Mouse (Mus musculus): ENCODE data around the gene Sel1l3. TPM values are rescaled to one million over a fixed set of nuclear protein-coding genes. Genes with fewer than 3 reads are reported as not detected.

Gene Sel1l3
- 2.1 and 2.6 TPM in 2 replicates for polyA plus RNA-seq (2015; fragmentation: Nextera tagmentation; extraction: Ambion mirVana)

GRCm38 (mm10) chr5:53213711-53214352 lies at the start of gene Sel1l3:
Gene Sel1l3, minus strand, starts transcription at chr5:53213927.
- no peak for ATAC-seq (ENCODE audit: low FRiP score, low read depth)
- WGBS = 1% methylated on average over 26 of the region's 29 CpGs
- Histone ChIP-seq H3K9me3 (no peaks in the 10 kb centered on the region), H3K4me3 (peak within 1 kb of the TSS; percentile 69), H3K36me3 (no peaks in the 10 kb centered on the region), H3K4me2 (replicated peaks) (peak within 1 kb of the TSS; percentile 100), H3K9ac (peak within 1 kb of the TSS; percentile 72), H3K27ac (no peak within 1 kb of the TSS), H3K27me3 (peaks cover 59% of the 10 kb centered on the region), H3K4me1 (peaks cover 22% of the 10 kb centered on the region; the same call in 1 of the 2 replicates)

GRCm38 (mm10) chr5:53261999-53262398 lies 48.3 kb upstream of the Sel1l3 start:
- Histone ChIP-seq H3K9me3 (no peaks in the 10 kb centered on the region), H3K9ac (no peak overlapping the region), H3K4me1 (peaks cover 19% of the 10 kb centered on the region), H3K4me2 (replicated peaks) (no peak overlapping the region), H3K27me3 (peaks cover 19% of the 10 kb centered on the region), H3K27ac (no peak overlapping the region), H3K4me3 (no peak overlapping the region), H3K36me3 (no peaks in the 10 kb centered on the region)
- WGBS = 74% methylated on average over 10 of the region's 10 CpGs
- ATAC-seq (ENCODE audit: low FRiP score, low read depth) = no peak

GRCm38 (mm10) chr5:53259894-53260293 lies 46.2 kb upstream of the Sel1l3 start:
- Histone ChIP-seq H3K27ac (no peak overlapping the region), H3K27me3 (peaks cover 21% of the 10 kb centered on the region), H3K4me3 (no peak overlapping the region), H3K4me2 (replicated peaks) (no peak overlapping the region), H3K36me3 (no peaks in the 10 kb centered on the region), H3K4me1 (peaks cover 16% of the 10 kb centered on the region), H3K9ac (no peak overlapping the region), H3K9me3 (no peaks in the 10 kb centered on the region)
- 50% methylated on average over 5 of the region's 5 CpGs for WGBS
- ATAC-seq (ENCODE audit: low FRiP score, low read depth) = no peak

- Histone ChIP-seq H3K4me3 (peak overlapping the region; percentile 45), H3K4me1 (peaks cover 16% of the 10 kb centered on the region), H3K9me3 (no peaks in the 10 kb centered on the region), H3K27ac (no peak overlapping the region), H3K36me3 (no peaks in the 10 kb centered on the region), H3K9ac (peak overlapping the region; percentile 62), H3K27me3 (peaks cover 21% of the 10 kb centered on the region), H3K4me2 (replicated peaks) (peak overlapping the region; percentile 82)
- ATAC-seq (ENCODE audit: low FRiP score, low read depth) = peak; percentile 54
- 4% methylated on average over 29 of the region's 29 CpGs for WGBS
These were observed 44.5 kb upstream of the Sel1l3 start for GRCm38 (mm10) chr5:53258038-53258786.

GRCm38 (mm10) chr5:53254821-53255220 lies 41.1 kb upstream of the Sel1l3 start:
- WGBS = 56% methylated on average over 3 of the region's 3 CpGs
- Histone ChIP-seq H3K36me3 (no peaks in the 10 kb centered on the region), H3K27me3 (peaks cover 20% of the 10 kb centered on the region), H3K4me1 (peaks cover 16% of the 10 kb centered on the region), H3K4me2 (replicated peaks) (no peak overlapping the region), H3K4me3 (no peak overlapping the region), H3K9me3 (no peaks in the 10 kb centered on the region), H3K27ac (no peak overlapping the region), H3K9ac (no peak overlapping the region)
- no peak for ATAC-seq (ENCODE audit: low FRiP score, low read depth)

- ATAC-seq (ENCODE audit: low FRiP score, low read depth) = no peak
- H3K36me3 ChIP-seq = no peaks in the 10 kb centered on the region
- WGBS = 84% methylated on average over 5 of the region's 5 CpGs
These were observed 40.4 kb upstream of the Sel1l3 start for GRCm38 (mm10) chr5:53254154-53254553.

GRCm38 (mm10) chr5:53249431-53250061 lies 35.8 kb upstream of the Sel1l3 start:
- Histone ChIP-seq H3K4me2 (replicated peaks) (no peak overlapping the region), H3K9me3 (no peaks in the 10 kb centered on the region), H3K4me1 (no peaks in the 10 kb centered on the region), H3K36me3 (no peaks in the 10 kb centered on the region), H3K9ac (no peak overlapping the region), H3K4me3 (no peak overlapping the region), H3K27me3 (no peaks in the 10 kb centered on the region), H3K27ac (no peak overlapping the region)
- ATAC-seq (ENCODE audit: low FRiP score, low read depth) = 0 out of 2 replicates have a peak, but pooled peaks have one; percentile 18
- 43% methylated on average over 4 of the region's 4 CpGs for WGBS

More at GRCm38 (mm10) chr5:53254154-53254553, 40.4 kb upstream of the Sel1l3 start:
- Histone ChIP-seq H3K27ac (no peak overlapping the region), H3K4me2 (replicated peaks) (no peak overlapping the region), H3K27me3 (peaks cover 16% of the 10 kb centered on the region), H3K4me1 (peaks cover 16% of the 10 kb centered on the region), H3K4me3 (no peak overlapping the region), H3K9me3 (no peaks in the 10 kb centered on the region), H3K9ac (no peak overlapping the region)

GRCm38 (mm10) chr5:53248499-53248898 lies 34.8 kb upstream of the Sel1l3 start:
- no peaks in the 10 kb centered on the region for H3K27me3 ChIP-seq
- H3K9me3 ChIP-seq = no peaks in the 10 kb centered on the region
- ATAC-seq (ENCODE audit: low FRiP score, low read depth) = no peak
- no peak overlapping the region for H3K4me2 ChIP-seq (replicated peaks)
- no peak overlapping the region for H3K4me3 ChIP-seq
- H3K4me1 ChIP-seq = no peaks in the 10 kb centered on the region
- no peak overlapping the region for H3K27ac ChIP-seq
- H3K36me3 ChIP-seq = no peaks in the 10 kb centered on the region
- no peak overlapping the region for H3K9ac ChIP-seq
- 78% methylated on average over 11 of the region's 11 CpGs for WGBS

- Histone ChIP-seq H3K36me3 (no peaks in the 10 kb centered on the region), H3K4me1 (0 out of 2 replicates have a peak, but pooled peaks cover 8% of the 10 kb centered on the region), H3K9me3 (no peaks in the 10 kb centered on the region), H3K27me3 (no peaks in the 10 kb centered on the region), H3K9ac (no peak overlapping the region), H3K27ac (no peak overlapping the region), H3K4me3 (no peak overlapping the region), H3K4me2 (replicated peaks) (no peak overlapping the region)
- ATAC-seq (ENCODE audit: low FRiP score, low read depth) = no peak
- 70% methylated on average over 10 of the region's 10 CpGs for WGBS
These were observed 30.2 kb upstream of the Sel1l3 start for GRCm38 (mm10) chr5:53243933-53244332.

- Histone ChIP-seq H3K4me3 (no peak overlapping the region), H3K4me1 (0 out of 2 replicates have a peak, but pooled peaks cover 8% of the 10 kb centered on the region), H3K36me3 (no peaks in the 10 kb centered on the region), H3K4me2 (replicated peaks) (no peak overlapping the region), H3K9me3 (no peaks in the 10 kb centered on the region), H3K9ac (no peak overlapping the region), H3K27me3 (no peaks in the 10 kb centered on the region), H3K27ac (no peak overlapping the region)
- 83% methylated on average over 7 of the region's 7 CpGs for WGBS
- no peak for ATAC-seq (ENCODE audit: low FRiP score, low read depth)
These were observed 29.3 kb upstream of the Sel1l3 start for GRCm38 (mm10) chr5:53242865-53243499.

GRCm38 (mm10) chr5:53241963-53242362 lies 28.2 kb upstream of the Sel1l3 start:
- ATAC-seq (ENCODE audit: low FRiP score, low read depth) = no peak
- 0 out of 2 replicates have a peak, but pooled peaks cover 8% of the 10 kb centered on the region for H3K4me1 ChIP-seq
- WGBS = 92% methylated on average over 5 of the region's 5 CpGs
- H3K9ac ChIP-seq = no peak overlapping the region
- H3K4me2 ChIP-seq (replicated peaks) = no peak overlapping the region
- no peaks in the 10 kb centered on the region for H3K9me3 ChIP-seq
- H3K27me3 ChIP-seq = no peaks in the 10 kb centered on the region
- H3K36me3 ChIP-seq = no peaks in the 10 kb centered on the region
- no peak overlapping the region for H3K27ac ChIP-seq
- no peak overlapping the region for H3K4me3 ChIP-seq

- H3K27ac ChIP-seq = no peak overlapping the region
- no peaks in the 10 kb centered on the region for H3K27me3 ChIP-seq
- H3K9me3 ChIP-seq = no peaks in the 10 kb centered on the region
- ATAC-seq (ENCODE audit: low FRiP score, low read depth) = no peak
- WGBS = 57% methylated on average over 2 of the region's 2 CpGs
- no peak overlapping the region for H3K9ac ChIP-seq
- 0 out of 2 replicates have a peak, but pooled peaks cover 8% of the 10 kb centered on the region for H3K4me1 ChIP-seq
- no peak overlapping the region for H3K4me3 ChIP-seq
- H3K4me2 ChIP-seq (replicated peaks) = no peak overlapping the region
- H3K36me3 ChIP-seq = no peaks in the 10 kb centered on the region
These were observed 27.4 kb upstream of the Sel1l3 start for GRCm38 (mm10) chr5:53241109-53241508.
